Mouse (Mus musculus): ENCODE measurements around the gene Tmem170. TPM values are rescaled to one million over a fixed set of nuclear protein-coding genes. Genes with fewer than 3 reads are reported as not detected.
A peak's percentile ranks its signal among the peaks of the same experiment; 100 is the strongest.
"Not testable (repeated sequence)": the region's sequence is repeated elsewhere in the genome, so short reads cannot be mapped to it uniquely, and the experiment has no call there.

Tmem170 gene
- total RNA-seq, 2 experiments from 2014 or later: 5.6 to 6.6 TPM

GRCm38 (mm10) chr8:111877711-111878110, 1.2 kb upstream of the Tmem170 start:
- no peak for DNase-seq (ENCODE audit: low spot score in 2 of 2)

- no peak for DNase-seq (ENCODE audit: low spot score in 2 of 2)
Observed at GRCm38 (mm10) chr8:111875758-111876157, 792 bp downstream of the Tmem170 start.

GRCm38 (mm10) chr8:111871278-111871677, 5.3 kb downstream of the Tmem170 start:
- no peak for DNase-seq (ENCODE audit: low spot score in 2 of 2)

- DNase-seq (ENCODE audit: low spot score in 2 of 2): no peak
Observed at GRCm38 (mm10) chr8:111870379-111870778, 6.2 kb downstream of the Tmem170 start.

- no peak for DNase-seq (ENCODE audit: low spot score in 2 of 2)
Observed at GRCm38 (mm10) chr8:111868664-111869063, 7.9 kb downstream of the Tmem170 start.

- DNase-seq (ENCODE audit: low spot score in 2 of 2): no peak
Observed at GRCm38 (mm10) chr8:111865857-111866256, 10.7 kb downstream of the Tmem170 start.

- DNase-seq (ENCODE audit: low spot score in 2 of 2): no peak
Observed at GRCm38 (mm10) chr8:111865130-111865852, 11.3 kb downstream of the Tmem170 start.

GRCm38 (mm10) chr8:111864648-111865047, 11.9 kb downstream of the Tmem170 start:
- no peak for DNase-seq (ENCODE audit: low spot score in 2 of 2)

- no peak for DNase-seq (ENCODE audit: low spot score in 2 of 2)
Observed at GRCm38 (mm10) chr8:111863280-111863679, 13.3 kb downstream of the Tmem170 start.

GRCm38 (mm10) chr8:111855977-111856376, 20.6 kb downstream of the Tmem170 start:
- DNase-seq (ENCODE audit: low spot score in 2 of 2): no peak

- peak; percentile 91 for DNase-seq (ENCODE audit: low spot score in 2 of 2)
Observed at GRCm38 (mm10) chr8:111853861-111854501, 22.6 kb downstream of the Tmem170 start, which contains the start of gene Cfdp1. Cfdp1 (minus strand) TSS chr8:111854291.

GRCm38 (mm10) chr8:111853219-111853618, 23.3 kb downstream of the Tmem170 start:
- not testable (repeated sequence) for DNase-seq (ENCODE audit: low spot score in 2 of 2)

GRCm38 (mm10) chr8:111846746-111847145, 29.8 kb downstream of the Tmem170 start:
- DNase-seq (ENCODE audit: low spot score in 2 of 2): no peak

- DNase-seq (ENCODE audit: low spot score in 2 of 2): no peak
Observed at GRCm38 (mm10) chr8:111835540-111835939, 41.0 kb downstream of the Tmem170 start.

- no peak for DNase-seq (ENCODE audit: low spot score in 2 of 2)
Observed at GRCm38 (mm10) chr8:111834011-111834410, 42.5 kb downstream of the Tmem170 start.

- peak in 1 of 2 experiments; percentile 23 for DNase-seq (ENCODE audit: low spot score in 2 of 2)
Observed at GRCm38 (mm10) chr8:111832983-111833382, 43.6 kb downstream of the Tmem170 start.

- DNase-seq (ENCODE audit: low spot score in 2 of 2): no peak
Observed at GRCm38 (mm10) chr8:111831996-111832395, 44.6 kb downstream of the Tmem170 start.

- DNase-seq (ENCODE audit: low spot score in 2 of 2): no peak
Observed at GRCm38 (mm10) chr8:111828595-111828994, 48.0 kb downstream of the Tmem170 start.

GRCm38 (mm10) chr8:111825219-111825618, 51.3 kb downstream of the Tmem170 start:
- no peak for DNase-seq (ENCODE audit: low spot score in 2 of 2)

- DNase-seq (ENCODE audit: low spot score in 2 of 2): no peak
Observed at GRCm38 (mm10) chr8:111824334-111824733, 52.2 kb downstream of the Tmem170 start.

- DNase-seq (ENCODE audit: low spot score in 2 of 2): no peak
Observed at GRCm38 (mm10) chr8:111821199-111821598, 55.4 kb downstream of the Tmem170 start.

GRCm38 (mm10) chr8:111820691-111821090, 55.9 kb downstream of the Tmem170 start:
- no peak for DNase-seq (ENCODE audit: low spot score in 2 of 2)
